Mouse (Mus musculus) midbrain, embryonic 15.5 days (tissue): ENCODE measurements around the gene Metrn. TPM values are rescaled to one million over a fixed set of nuclear protein-coding genes. Genes with fewer than 3 reads are reported as not detected.
"Not testable (repeated sequence)": the region's sequence is repeated elsewhere in the genome, so short reads cannot be mapped to it uniquely, and the experiment has no call there.

ENCODE experiments used
- ATAC-seq: fragments of 200-750 bp; cut with Nextera tagmentation; replicated peaks from 2 replicates; pipeline ENCODE4 v1.8.0; 2017; ENCODE audit warnings: moderate TSS enrichment
- H3K27ac ChIP-seq: fragments of 300-500 bp; sonication (generic); 2 replicates; pipeline ENCODE4 v1.5.1; 2015; ENCODE audit warnings: mild to moderate bottlenecking, inconsistent platforms
- H3K27me3 ChIP-seq: fragments of 300-500 bp; sonication (generic); replicated peaks from 2 replicates; pipeline ENCODE4 v1.6.1; 2015; ENCODE audit warnings: inconsistent platforms
- H3K36me3 ChIP-seq: fragments of 300-500 bp; sonication (generic); replicated peaks from 2 replicates; pipeline ENCODE4 v1.6.1; 2015; ENCODE audit warnings: inconsistent platforms
- H3K4me1 ChIP-seq: fragments of 300-500 bp; sonication (generic); 2 replicates; pipeline ENCODE4 v1.6.1; 2015; ENCODE audit warnings: inconsistent platforms
- H3K4me2 ChIP-seq: fragments of 300-500 bp; sonication (generic); 2 replicates; pipeline ENCODE4 v1.6.1; 2015; ENCODE audit warnings: inconsistent platforms, mild to moderate bottlenecking, moderate library complexity
- H3K4me3 ChIP-seq: fragments of 300-500 bp; sonication (generic); 2 replicates; pipeline ENCODE4 v1.5.1; 2015; ENCODE audit warnings: mild to moderate bottlenecking, inconsistent platforms
- H3K9ac ChIP-seq: fragments of 300-500 bp; sonication (generic); 2 replicates; pipeline ENCODE4 v1.6.1; 2015; ENCODE audit warnings: mild to moderate bottlenecking, inconsistent platforms
- H3K9me3 ChIP-seq: fragments of 300-500 bp; sonication (generic); 2 replicates; pipeline ENCODE4 v1.6.1; 2016; ENCODE audit warnings: inconsistent platforms
- WGBS: fragments of 180-500 bp; shearing (Covaris S2); methylation state at CpG from one replicate; pipeline ENCODE4 v1.1.7; 2015; ENCODE audit warnings: mixed read lengths; 5-methylcytosine and 5-hydroxymethylcytosine counted together
- polyA plus RNA-seq: library from polyadenylated mRNA; unstranded; fragments of >200 nt; fragmentation: Nextera tagmentation; extraction: Ambion mirVana; gene quantifications from 2 replicates; pipeline ENCODE4 v1.2.1, GENCODE M21; 2015

Gene Metrn
- polyA plus RNA-seq, 1 experiment from 2014 or later, result 32.6 TPM

GRCm38 (mm10) chr17:25817662-25818061 lies 20.7 kb upstream of the Metrn start:
- H3K4me1 ChIP-seq, result peaks cover 9% of the 10 kb centered on the region
- peaks cover 12% of the 10 kb centered on the region for H3K27me3 ChIP-seq
- no peak overlapping the region for H3K9ac ChIP-seq
- H3K4me2 ChIP-seq, result no peak overlapping the region
- no peak overlapping the region for H3K27ac ChIP-seq
- H3K36me3 ChIP-seq, result peaks cover 16% of the 10 kb centered on the region
- WGBS, result 86% methylated on average over 11 of the region's 11 CpGs
- no peaks in the 10 kb centered on the region for H3K9me3 ChIP-seq
- ATAC-seq, result no peak
- no peak overlapping the region for H3K4me3 ChIP-seq

DNA sequence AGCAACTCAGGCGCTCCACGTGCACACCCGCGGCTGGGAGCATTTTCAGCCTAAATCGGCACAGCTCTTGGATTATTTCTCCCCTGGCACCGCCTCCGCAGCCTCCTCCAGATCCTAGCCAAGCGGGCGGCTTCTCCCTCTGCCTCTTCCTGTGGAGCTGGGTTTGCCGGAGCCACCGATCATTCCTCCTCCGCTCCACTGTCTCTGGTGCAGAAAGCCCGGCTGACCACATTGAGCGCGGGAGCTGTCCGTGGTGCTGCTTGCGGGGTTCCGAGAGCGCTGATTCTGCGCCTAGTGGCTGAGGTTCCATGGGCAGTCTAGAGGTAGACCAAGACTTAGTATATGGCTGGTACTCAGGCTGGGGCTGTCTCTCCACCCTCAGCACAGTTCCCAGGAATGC lies 16.5 kb upstream of the Metrn start:
- H3K4me1 ChIP-seq, result peaks cover 38% of the 10 kb centered on the region
- H3K4me2 ChIP-seq, result peak overlapping the region; percentile 30
- peak overlapping the region; percentile 23 for H3K9ac ChIP-seq
- peaks cover 10% of the 10 kb centered on the region for H3K27me3 ChIP-seq
- H3K36me3 ChIP-seq, result peaks cover 12% of the 10 kb centered on the region
- H3K27ac ChIP-seq, result no peak overlapping the region
- WGBS, result 1% methylated on average over 20 of the region's 20 CpGs
- no peaks in the 10 kb centered on the region for H3K9me3 ChIP-seq
- H3K4me3 ChIP-seq, result no peak overlapping the region
- no peak for ATAC-seq

DNA sequence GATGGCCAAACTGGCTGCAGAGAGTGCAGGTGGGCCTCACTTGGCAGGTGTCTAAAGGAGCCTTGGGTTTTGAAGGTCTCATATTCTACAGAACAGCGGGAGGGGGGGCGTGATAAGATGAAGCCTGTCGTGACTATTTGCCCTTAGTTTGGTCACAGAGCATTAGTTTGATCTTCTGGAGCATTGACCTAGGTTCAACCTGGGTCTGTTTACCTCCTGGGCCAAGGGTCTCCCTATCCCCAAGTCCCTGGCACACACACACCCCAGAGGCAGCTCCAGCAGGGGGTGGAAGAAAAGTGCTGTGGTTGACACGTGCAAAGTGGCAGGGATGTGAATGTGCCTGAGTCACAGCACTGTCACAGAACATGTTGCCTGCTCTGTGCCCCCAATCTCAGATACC lies 14.0 kb upstream of the Metrn start:
- Histone ChIP-seq H3K4me1 (peaks cover 46% of the 10 kb centered on the region), H3K27me3 (no peaks in the 10 kb centered on the region), H3K9me3 (no peaks in the 10 kb centered on the region), H3K4me2 (peak overlapping the region; percentile 97), H3K36me3 (no peaks in the 10 kb centered on the region), H3K27ac (no peak overlapping the region), H3K9ac (peak overlapping the region; percentile 98; the same call in 1 of the 2 replicates), H3K4me3 (peak overlapping the region; percentile 79; the same call in 1 of the 2 replicates)
- ATAC-seq, result no peak
- 81% methylated on average over 4 of the region's 4 CpGs for WGBS

DNA sequence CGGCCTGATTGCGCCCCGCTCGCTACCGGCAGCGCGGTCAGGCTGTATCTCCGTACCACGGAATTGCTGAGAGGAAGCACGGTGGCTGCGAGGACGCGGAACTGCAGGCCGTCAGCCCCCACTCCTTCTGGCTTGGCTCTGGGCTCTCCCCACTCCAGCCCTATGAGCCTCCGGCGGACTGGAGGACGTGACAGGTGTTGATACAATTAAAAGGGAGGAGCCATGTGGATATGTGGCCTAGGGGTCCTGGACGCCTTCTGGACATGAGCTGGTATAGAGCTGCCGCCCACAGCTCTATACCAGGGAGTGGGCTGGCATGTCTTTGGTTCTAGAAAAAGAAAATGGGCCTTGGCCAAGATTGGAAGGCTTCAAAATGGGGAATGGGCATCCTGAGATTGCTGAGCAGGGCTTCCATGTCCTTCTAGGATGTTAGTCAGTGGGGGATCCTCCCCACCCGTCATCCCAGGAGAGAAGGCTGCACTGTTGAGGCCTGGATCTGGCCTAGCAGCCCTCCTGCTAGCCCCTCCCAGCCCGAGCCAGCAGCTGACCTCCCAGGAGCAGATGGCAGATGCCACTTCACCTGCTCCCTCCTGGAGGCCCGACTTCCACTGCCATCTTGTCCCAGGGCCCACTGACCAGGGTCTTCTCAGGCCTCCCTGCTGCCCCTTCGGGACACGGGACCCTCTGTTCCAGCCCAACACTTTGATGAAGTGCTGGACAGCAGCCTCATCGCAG lies 12.8 kb upstream of the Metrn start:
- Histone ChIP-seq H3K9ac (peak overlapping the region; percentile 98), H3K27ac (peak overlapping the region; percentile 99), H3K4me1 (peaks cover 46% of the 10 kb centered on the region), H3K27me3 (no peaks in the 10 kb centered on the region), H3K4me3 (peak overlapping the region; percentile 79), H3K9me3 (no peaks in the 10 kb centered on the region), H3K4me2 (peak overlapping the region; percentile 97), H3K36me3 (no peaks in the 10 kb centered on the region)
- ATAC-seq, result peak; percentile 58
- 6% methylated on average over 25 of the region's 25 CpGs for WGBS

- H3K4me3 ChIP-seq, result peak within 1 kb of the TSS; percentile 79
- ATAC-seq, result peak; percentile 86
- WGBS, result under 1% methylated on average over 86 of the region's 100 CpGs
- peak within 1 kb of the TSS; percentile 99 for H3K27ac ChIP-seq
- peak within 1 kb of the TSS; percentile 98 for H3K9ac ChIP-seq
- H3K9me3 ChIP-seq, result no peaks in the 10 kb centered on the region
- peaks cover 48% of the 10 kb centered on the region for H3K4me1 ChIP-seq
- H3K4me2 ChIP-seq, result peak within 1 kb of the TSS; percentile 97
- no peaks in the 10 kb centered on the region for H3K27me3 ChIP-seq
- H3K36me3 ChIP-seq, result no peaks in the 10 kb centered on the region
Measured at GRCm38 (mm10) chr17:25808789-25809605, 12.1 kb upstream of the Metrn start, which contains the start of gene Fbxl16. Fbxl16 (plus strand) TSS chr17:25809085.

- no peaks in the 10 kb centered on the region for H3K36me3 ChIP-seq
- H3K4me2 ChIP-seq, result peak overlapping the region; percentile 97
- ATAC-seq, result no peak
- no peaks in the 10 kb centered on the region for H3K9me3 ChIP-seq
- peaks cover 52% of the 10 kb centered on the region for H3K4me1 ChIP-seq
- no peaks in the 10 kb centered on the region for H3K27me3 ChIP-seq
- H3K4me3 ChIP-seq, result peak overlapping the region; percentile 79
- WGBS, result 30% methylated on average over 5 of the region's 5 CpGs
- peak overlapping the region; percentile 98 for H3K9ac ChIP-seq
- peak overlapping the region; percentile 99 for H3K27ac ChIP-seq
Measured at GRCm38 (mm10) chr17:25808028-25808427, 11.1 kb upstream of the Metrn start.

- not testable (repeated sequence) for H3K9me3 ChIP-seq, H3K9ac ChIP-seq, H3K36me3 ChIP-seq, H3K4me3 ChIP-seq, H3K27me3 ChIP-seq, H3K4me2 ChIP-seq, H3K27ac ChIP-seq, ATAC-seq
- H3K4me1 ChIP-seq, result peaks cover 52% of the 10 kb centered on the region
- 43% methylated on average over 2 of the region's 2 CpGs for WGBS
Measured at GRCm38 (mm10) chr17:25807452-25807851, 10.5 kb upstream of the Metrn start.

DNA sequence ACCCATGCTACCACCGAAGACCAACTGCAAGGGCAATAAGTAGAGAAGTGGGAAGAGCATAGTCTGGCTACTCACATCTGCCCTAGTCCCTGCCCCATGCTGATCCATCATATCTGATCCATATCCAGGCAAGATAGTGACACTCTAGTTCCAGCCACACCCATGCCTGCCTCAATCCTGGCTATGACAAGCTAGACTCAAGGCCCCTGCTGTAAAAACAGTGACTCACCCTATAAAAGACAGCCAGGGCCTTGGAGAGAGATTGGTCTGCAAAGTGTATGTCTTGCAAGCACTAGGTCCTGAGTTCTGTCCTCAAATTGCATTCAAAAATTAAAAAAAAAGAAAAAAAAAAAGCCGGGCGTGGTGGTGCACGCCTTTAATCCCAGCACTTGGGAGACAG lies 9.6 kb upstream of the Metrn start:
- no peaks in the 10 kb centered on the region for H3K36me3 ChIP-seq
- no peak overlapping the region for H3K27ac ChIP-seq
- no peak overlapping the region for H3K9ac ChIP-seq
- H3K4me1 ChIP-seq, result peaks cover 51% of the 10 kb centered on the region
- H3K27me3 ChIP-seq, result no peaks in the 10 kb centered on the region
- no peaks in the 10 kb centered on the region for H3K9me3 ChIP-seq
- no peak overlapping the region for H3K4me2 ChIP-seq
- 87% methylated on average over 4 of the region's 4 CpGs for WGBS
- no peak for ATAC-seq
- H3K4me3 ChIP-seq, result no peak overlapping the region

DNA sequence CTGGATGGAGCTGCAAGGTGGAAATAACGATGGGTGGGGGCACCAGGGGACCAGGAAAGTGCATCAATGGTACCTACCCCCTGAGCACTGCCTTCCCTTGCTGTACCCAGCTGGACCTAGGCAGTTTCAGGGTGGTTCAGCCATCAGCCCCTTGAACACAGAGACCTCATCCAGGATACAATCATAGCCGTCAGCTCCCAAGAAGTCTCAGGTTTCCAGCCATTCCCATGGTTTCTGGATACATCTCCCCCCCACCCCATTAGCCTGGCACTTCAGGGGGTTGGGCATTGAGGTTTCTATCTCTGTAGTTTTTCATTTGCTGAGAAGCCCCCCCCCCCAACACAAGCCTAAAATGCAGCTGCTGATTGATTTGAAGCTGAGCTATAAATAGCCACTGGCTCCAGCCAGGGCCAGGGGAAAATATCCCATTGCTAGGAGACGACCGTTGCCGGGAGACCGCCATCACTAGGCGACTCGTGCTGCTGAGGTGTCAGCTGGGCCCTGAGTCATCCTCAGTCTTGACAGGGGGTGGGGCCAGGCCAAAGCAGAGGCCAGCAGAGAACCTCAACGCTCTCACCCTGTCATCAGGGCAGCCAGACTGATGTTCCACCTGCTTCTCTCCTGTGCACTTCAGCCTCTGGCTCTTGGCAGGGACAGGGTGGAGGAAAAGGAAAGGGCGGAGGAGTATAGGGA lies 6.0 kb upstream of the Metrn start:
- 9% methylated on average over 10 of the region's 10 CpGs for WGBS
- ATAC-seq, result peak; percentile 94
- H3K4me3 ChIP-seq, result peak overlapping the region; percentile 18
- H3K36me3 ChIP-seq, result no peaks in the 10 kb centered on the region
- peak overlapping the region; percentile 31 for H3K9ac ChIP-seq
- peaks cover 31% of the 10 kb centered on the region for H3K4me1 ChIP-seq
- no peaks in the 10 kb centered on the region for H3K27me3 ChIP-seq
- peak overlapping the region; percentile 93 for H3K27ac ChIP-seq
- H3K9me3 ChIP-seq, result no peaks in the 10 kb centered on the region
- H3K4me2 ChIP-seq, result peak overlapping the region; percentile 43

DNA sequence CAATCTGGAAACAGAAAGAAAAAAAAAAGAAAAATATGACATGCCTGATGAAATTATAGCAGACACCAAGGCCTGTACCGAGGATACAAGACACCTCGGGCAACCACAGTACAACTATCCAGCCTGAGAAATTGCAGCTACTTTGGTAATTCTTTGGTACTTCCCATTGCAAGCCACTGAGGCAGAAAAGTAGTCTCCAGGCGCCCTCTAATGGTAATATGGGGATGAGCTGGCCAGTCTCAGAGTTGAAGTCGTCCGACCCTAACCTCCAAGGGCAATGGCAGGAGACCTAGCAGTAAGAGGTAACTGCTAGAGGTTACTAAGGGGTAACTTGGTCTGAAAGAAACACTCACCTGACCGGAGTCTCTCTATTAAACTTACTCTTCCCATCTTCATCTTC lies 4.1 kb upstream of the Metrn start:
- Histone ChIP-seq H3K4me1 (peaks cover 44% of the 10 kb centered on the region), H3K36me3 (no peaks in the 10 kb centered on the region), H3K9ac (no peak overlapping the region), H3K27me3 (no peaks in the 10 kb centered on the region; the same call in 1 of the 2 replicates), H3K9me3 (no peaks in the 10 kb centered on the region), H3K4me3 (no peak overlapping the region), H3K4me2 (no peak overlapping the region), H3K27ac (no peak overlapping the region)
- 11% methylated on average over 6 of the region's 6 CpGs for WGBS
- ATAC-seq, result no peak

- peaks cover 47% of the 10 kb centered on the region for H3K4me1 ChIP-seq
- peak overlapping the region; percentile 57 for H3K4me3 ChIP-seq
- peak overlapping the region; percentile 59 for H3K27ac ChIP-seq
- WGBS, result under 1% methylated on average over 37 of the region's 37 CpGs
- ATAC-seq, result no peak
- H3K4me2 ChIP-seq, result peak overlapping the region; percentile 92
- peak overlapping the region; percentile 48 for H3K9ac ChIP-seq
- H3K36me3 ChIP-seq, result no peaks in the 10 kb centered on the region
- no peaks in the 10 kb centered on the region; the same call in 1 of the 2 replicates for H3K27me3 ChIP-seq
- no peaks in the 10 kb centered on the region for H3K9me3 ChIP-seq
Measured at GRCm38 (mm10) chr17:25796211-25796771, 645 bp downstream of the Metrn start.
